Mouse (Mus musculus) ES-E14 (cell line): ENCODE data around the gene Slc26a6.

Experiments used
- CHD2 ChIP-seq: IDR thresholded peaks from 2 replicates; pipeline ENCODE4 v1.6.1; 2014; ENCODE audit warnings: mild to moderate bottlenecking, low read depth, low read length, inconsistent platforms
- HCFC1 ChIP-seq: IDR thresholded peaks from 2 replicates; pipeline ENCODE4 v1.6.1; 2012; ENCODE audit warnings: low read length, inconsistent platforms, borderline replicate concordance; ENCODE audit not compliant: insufficient read depth
- MAFK ChIP-seq: IDR thresholded peaks from 2 replicates; pipeline ENCODE4 v1.6.1; 2014; ENCODE audit warnings: mild to moderate bottlenecking, low read depth, low read length, inconsistent platforms; ENCODE audit not compliant: insufficient read depth

- TF ChIP-seq CHD2 = no peak
- TF ChIP-seq HCFC1 = no peak
- no peak for TF ChIP-seq MAFK
These were observed 82.9 kb downstream of the Slc26a6 start for GRCm38 (mm10) chr9:108935991-108936390.
